Mouse (Mus musculus): ENCODE data around the gene Vstm4.

The Vstm4 gene

GRCm38 (mm10) chr14:32947512-32947911 is 91.0 kb downstream of the Vstm4 start:
- in situ Hi-C loops (cut with MboI, MseI) = no loop called here

- in situ Hi-C loops (cut with MboI, MseI) = no loop called here
Observed at GRCm38 (mm10) chr14:32950312-32951301, 94.1 kb downstream of the Vstm4 start.

DNA sequence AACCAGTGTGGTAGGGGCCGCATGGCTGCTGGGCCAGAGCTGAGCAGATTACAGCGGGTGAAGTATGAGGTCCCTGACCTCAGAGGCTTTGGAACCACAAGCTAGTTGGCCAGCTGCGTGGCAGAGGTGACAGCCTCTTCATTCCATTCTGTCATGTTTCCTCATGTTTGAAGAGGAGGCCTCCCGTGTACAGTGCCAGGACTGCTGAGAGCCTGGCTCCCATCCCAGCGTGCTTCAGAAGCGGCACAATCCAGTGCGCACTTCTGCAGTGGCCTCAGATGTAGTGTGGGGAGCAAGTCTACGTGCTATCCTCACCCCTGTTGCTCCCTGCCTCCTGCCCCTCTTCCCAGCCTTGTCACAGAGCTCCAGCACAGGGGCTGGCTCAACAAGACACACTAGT is 99.9 kb downstream of the Vstm4 start:
- in situ Hi-C loops (cut with MboI, MseI) = no loop called here

DNA sequence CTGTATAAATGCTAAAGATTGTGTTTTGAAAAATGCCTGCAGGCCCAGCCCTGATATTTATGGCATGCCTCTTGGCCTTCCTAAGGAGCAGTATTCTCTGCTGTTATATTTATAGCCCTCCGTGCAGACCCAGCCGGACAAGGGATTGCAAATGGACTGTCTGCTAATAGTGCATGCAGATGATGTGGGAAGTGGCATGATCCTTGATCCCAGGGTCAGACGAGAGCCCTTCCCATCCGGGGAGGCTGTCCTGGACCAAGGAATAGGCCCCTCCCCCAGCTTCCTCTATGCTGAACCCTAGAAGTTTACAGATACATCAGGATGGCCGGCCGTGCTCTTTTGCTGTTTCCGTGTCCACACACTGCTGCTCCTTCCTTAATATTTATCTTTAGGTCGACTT is 102.1 kb downstream of the Vstm4 start:
- in situ Hi-C loops (cut with MboI, MseI) = no loop called here

GRCm38 (mm10) chr14:32960481-32960880 is 103.9 kb downstream of the Vstm4 start:
- in situ Hi-C loops (cut with MboI, MseI) = loop anchor here (5.0 kb wide), 1 partner anchor 188 kb away; no protein-coding TSS in a partner anchor

GRCm38 (mm10) chr14:32964742-32965141 is 108.2 kb downstream of the Vstm4 start:
- in situ Hi-C loops (cut with MboI, MseI) = loop anchor here (5.0 kb wide), 1 partner anchor 192 kb away; no protein-coding TSS in a partner anchor

DNA sequence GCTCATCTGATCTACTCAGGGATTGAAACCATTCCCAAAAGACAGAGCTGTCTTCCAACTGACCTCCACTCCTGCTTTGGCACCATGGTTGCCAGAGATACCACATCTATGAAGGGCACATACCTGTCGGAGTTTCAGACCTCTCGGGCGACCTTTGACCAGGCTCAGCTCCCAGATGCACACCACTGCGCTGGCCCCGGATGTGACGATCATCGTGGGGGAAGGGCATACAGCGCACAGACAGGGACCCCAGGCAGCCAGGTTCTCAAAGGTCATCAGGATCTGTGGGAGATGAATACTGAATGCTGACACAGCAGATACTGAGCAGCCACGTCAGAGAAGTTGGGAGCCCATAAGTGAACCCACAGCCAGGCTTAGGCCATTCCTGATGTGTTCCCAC is 114.1 kb downstream of the Vstm4 start:
- in situ Hi-C loops (cut with MboI, MseI) = no loop called here

GRCm38 (mm10) chr14:32984176-32984738 is 127.7 kb downstream of the Vstm4 start:
- in situ Hi-C loops (cut with MboI, MseI) = no loop called here

- in situ Hi-C loops (cut with MboI, MseI) = no loop called here
Observed at GRCm38 (mm10) chr14:32986659-32987058, 130.1 kb downstream of the Vstm4 start.

Measured in T-helper 2 cell (primary cell).